Mouse (Mus musculus) activated CD4-positive, CD25-positive, alpha-beta regulatory T cell, adult 4 months (primary cell): ENCODE measurements at regions not wholly inside any gene's neighbourhood (a gene's known extent, or its start where the extent isn't known, plus 50 kb on each side); places are given as distances from the start of the nearest gene placed in this dataset.

Experiments
- ATAC-seq: one replicate; pipeline ENCODE4 v1.8.0; 2017

- ATAC-seq = no peak
These were observed 59.7 kb upstream of the Ikzf2 start for GRCm38 (mm10) chr1:69746575-69747290.

DNA sequence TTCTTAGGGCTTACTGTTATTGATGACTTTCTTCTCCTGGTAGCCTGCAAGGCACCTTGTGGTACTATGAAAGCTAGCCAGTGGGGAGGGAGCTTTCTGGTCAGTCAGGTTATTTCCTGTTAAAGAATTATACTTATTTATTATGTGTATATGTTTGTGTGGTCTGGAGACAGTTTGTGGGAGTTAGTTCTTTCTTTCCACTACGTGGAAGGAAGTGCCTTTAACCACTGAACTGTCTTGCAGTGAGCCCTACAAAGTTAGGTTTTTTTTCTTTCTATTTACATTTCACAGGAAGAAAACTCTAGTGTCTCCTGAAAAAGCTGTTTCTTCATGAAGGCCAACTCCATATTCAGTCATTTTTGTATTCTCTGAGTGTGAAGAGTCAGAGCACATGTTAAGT is 65.7 kb upstream of the Ikzf2 start:
- peak; percentile 91 for ATAC-seq

- ATAC-seq = no peak
These were observed 69.1 kb upstream of the Spag16 start for GRCm38 (mm10) chr1:69757702-69758101.

DNA sequence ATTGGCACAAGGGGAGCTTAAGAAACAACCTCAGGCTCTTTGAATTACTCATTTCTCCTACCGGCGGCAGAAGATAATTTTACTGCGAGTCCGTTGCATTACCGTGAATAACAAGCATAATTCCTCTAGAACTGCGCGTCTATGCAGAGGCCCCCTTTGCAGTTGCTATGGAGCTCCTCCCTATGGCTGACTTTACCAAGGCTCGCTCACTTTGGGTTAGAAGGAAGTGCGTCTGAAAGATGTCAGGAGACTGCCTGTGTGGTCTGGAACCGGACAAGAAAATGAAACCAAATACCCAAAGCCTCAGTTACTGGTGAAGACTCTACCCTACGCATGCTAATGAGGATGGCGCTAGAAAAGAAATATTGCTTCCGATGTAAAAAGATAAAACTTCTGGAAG is 67.2 kb upstream of the Spag16 start:
- ATAC-seq = peak; percentile 94

- ATAC-seq = peak; percentile 85
These were observed 58.1 kb upstream of the Spag16 start for GRCm38 (mm10) chr1:69768714-69769113.

DNA sequence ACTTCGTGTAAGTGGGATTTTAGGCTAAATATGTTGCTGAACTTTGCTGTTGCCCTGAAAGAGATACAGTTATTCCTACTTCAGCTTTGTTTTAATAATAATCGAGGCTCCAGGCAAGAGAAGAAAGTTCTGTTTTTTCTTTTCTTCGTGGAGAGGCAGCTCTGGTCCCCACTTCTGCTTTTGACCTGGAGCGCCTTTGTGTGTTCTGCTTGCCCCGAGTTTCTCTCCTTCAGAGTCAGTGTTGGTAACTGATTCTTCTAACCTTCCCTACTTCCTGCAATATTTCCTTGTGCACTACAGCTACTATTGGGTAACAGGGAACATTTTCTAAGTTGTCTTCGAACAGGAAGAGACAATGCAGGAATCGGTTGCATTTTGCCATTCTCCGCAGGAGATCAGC is 56.6 kb upstream of the Spag16 start:
- no peak for ATAC-seq

GRCm38 (mm10) chr1:69771436-69771835 is 55.3 kb upstream of the Spag16 start:
- ATAC-seq = no peak

- peak; percentile 63 for ATAC-seq
These were observed 51.2 kb upstream of the Spag16 start for GRCm38 (mm10) chr1:69775589-69775988.
